Mouse (Mus musculus): ENCODE measurements around the gene Rassf3. TPM values are rescaled to one million over a fixed set of nuclear protein-coding genes. Genes with fewer than 3 reads are reported as not detected.

The Rassf3 gene
- polyA plus RNA-seq, 1 experiment from 2014 or later = 6.0 TPM

DNA sequence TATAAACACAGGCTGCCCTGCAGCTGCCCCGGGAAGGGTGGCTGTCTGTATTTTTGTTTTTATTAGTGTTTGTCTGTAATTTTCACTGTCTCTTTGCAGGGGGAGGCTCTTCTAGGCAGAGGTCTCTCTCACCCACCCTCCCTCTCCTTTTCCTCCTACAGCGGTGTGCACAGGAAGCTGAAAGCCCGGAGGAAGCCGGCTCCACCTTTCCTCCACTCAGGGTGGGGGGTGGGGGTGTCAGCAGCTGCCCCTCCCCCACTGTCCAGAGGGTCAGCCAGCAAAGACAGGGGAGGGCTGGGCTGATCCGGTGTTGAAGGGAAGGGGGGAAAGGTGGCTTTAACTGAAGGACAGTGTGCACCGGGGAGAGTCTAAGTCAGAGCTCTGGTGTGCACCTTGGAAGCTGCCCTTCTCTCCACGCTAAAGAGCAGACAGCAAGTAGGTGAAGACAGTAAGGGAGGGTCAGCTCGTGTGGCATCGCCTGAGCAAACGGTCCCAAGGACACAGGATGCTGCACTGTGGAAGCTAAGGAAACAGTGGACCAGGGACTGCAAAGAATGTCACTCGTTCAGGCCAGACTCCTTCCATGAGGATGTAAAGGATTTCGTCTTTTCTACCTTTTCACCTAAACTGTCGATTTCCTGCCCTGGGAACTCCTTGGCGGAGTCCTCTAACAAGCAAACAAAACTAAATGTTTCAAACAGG, 46.0 kb downstream of the Rassf3 start:
- Histone ChIP-seq H3K9me3 (ENCODE audit: control insufficient read depth, low read length) (no peaks in the 10 kb centered on the region), H3K27ac (ENCODE audit: low read depth, low read length) (no peak overlapping the region), H3K4me1 (ENCODE audit: control insufficient read depth, insufficient read depth, low read length) (peaks cover 19% of the 10 kb centered on the region), H3K4me3 (ENCODE audit: low read depth, low read length) (no peak overlapping the region), H3K9ac (ENCODE audit: low read length) (peak overlapping the region; percentile 17; the same call in 1 of the 2 replicates), H3K27me3 (ENCODE audit: control insufficient read depth, insufficient read depth, low read length) (no peaks in the 10 kb centered on the region), H3K36me3 (ENCODE audit: control insufficient read depth, insufficient read depth, low read length) (no peaks in the 10 kb centered on the region), H3K4me2 (no peak overlapping the region)
- 30% methylated on average over 14 of the region's 14 CpGs for WGBS
- ATAC-seq (ENCODE audit: low FRiP score) (peak; percentile 33; the same call in 1 of the 2 replicates), DNase-seq (ENCODE audit: low spot score, missing footprints) (no peak)

DNA sequence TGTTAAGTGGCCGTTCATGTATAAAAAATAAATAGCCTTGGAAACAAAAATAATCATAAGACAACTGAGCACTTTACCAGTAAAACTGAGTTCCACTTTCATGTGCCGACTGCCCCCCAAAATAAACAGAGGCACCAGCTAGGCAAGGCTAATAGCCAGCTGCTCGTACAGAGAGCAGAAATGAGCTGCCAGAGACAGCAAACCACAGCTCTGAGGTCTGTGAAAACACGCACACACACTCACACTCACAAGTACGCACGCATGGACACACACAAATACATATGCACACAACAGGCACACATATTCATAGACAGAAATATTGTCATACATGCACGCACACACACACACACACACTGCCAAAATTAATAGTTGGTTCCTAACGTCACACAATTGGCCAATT, 46.6 kb downstream of the Rassf3 start:
- no peak overlapping the region for H3K4me2 ChIP-seq
- no peaks in the 10 kb centered on the region for H3K36me3 ChIP-seq (ENCODE audit: control insufficient read depth, insufficient read depth, low read length)
- no peak overlapping the region for H3K4me3 ChIP-seq (ENCODE audit: low read depth, low read length)
- no peak overlapping the region for H3K27ac ChIP-seq (ENCODE audit: low read depth, low read length)
- DNase-seq (ENCODE audit: low spot score, missing footprints) (no peak), ATAC-seq (ENCODE audit: low FRiP score) (no peak)
- H3K9ac ChIP-seq (ENCODE audit: low read length) = no peak overlapping the region
- no peaks in the 10 kb centered on the region for H3K27me3 ChIP-seq (ENCODE audit: control insufficient read depth, insufficient read depth, low read length)
- peaks cover 19% of the 10 kb centered on the region for H3K4me1 ChIP-seq (ENCODE audit: control insufficient read depth, insufficient read depth, low read length)
- WGBS = 66% methylated on average over 8 of the region's 8 CpGs
- H3K9me3 ChIP-seq (ENCODE audit: control insufficient read depth, low read length) = no peaks in the 10 kb centered on the region

DNA sequence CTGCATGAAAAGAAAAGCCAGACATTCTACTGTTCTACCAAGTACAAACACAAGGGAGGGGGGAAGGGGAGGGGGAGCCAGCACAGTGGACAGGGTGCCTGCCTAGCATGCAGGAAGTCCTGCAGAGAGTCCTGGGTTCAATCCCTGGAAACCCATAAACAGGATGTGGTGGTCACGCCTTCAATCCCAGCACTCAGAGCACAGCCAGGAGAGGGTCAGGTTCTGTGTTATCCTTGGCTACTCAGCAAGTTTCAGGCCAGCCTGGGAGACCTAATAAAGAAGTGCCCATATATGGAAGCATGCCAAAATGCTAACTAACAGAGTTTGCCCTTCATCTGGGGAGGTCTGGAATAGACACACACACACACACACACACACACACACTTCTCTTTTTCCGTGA, 47.1 kb downstream of the Rassf3 start:
- no peak overlapping the region for H3K9ac ChIP-seq (ENCODE audit: low read length)
- DNase-seq (ENCODE audit: low spot score, missing footprints) (no peak), ATAC-seq (ENCODE audit: low FRiP score) (no peak)
- peaks cover 17% of the 10 kb centered on the region for H3K4me1 ChIP-seq (ENCODE audit: control insufficient read depth, insufficient read depth, low read length)
- H3K36me3 ChIP-seq (ENCODE audit: control insufficient read depth, insufficient read depth, low read length) = no peaks in the 10 kb centered on the region
- no peak overlapping the region for H3K4me2 ChIP-seq
- no peak overlapping the region for H3K27ac ChIP-seq (ENCODE audit: low read depth, low read length)
- H3K9me3 ChIP-seq (ENCODE audit: control insufficient read depth, low read length) = no peaks in the 10 kb centered on the region
- no peaks in the 10 kb centered on the region for H3K27me3 ChIP-seq (ENCODE audit: control insufficient read depth, insufficient read depth, low read length)
- WGBS = 56% methylated on average over 2 of the region's 2 CpGs
- no peak overlapping the region for H3K4me3 ChIP-seq (ENCODE audit: low read depth, low read length)

DNA sequence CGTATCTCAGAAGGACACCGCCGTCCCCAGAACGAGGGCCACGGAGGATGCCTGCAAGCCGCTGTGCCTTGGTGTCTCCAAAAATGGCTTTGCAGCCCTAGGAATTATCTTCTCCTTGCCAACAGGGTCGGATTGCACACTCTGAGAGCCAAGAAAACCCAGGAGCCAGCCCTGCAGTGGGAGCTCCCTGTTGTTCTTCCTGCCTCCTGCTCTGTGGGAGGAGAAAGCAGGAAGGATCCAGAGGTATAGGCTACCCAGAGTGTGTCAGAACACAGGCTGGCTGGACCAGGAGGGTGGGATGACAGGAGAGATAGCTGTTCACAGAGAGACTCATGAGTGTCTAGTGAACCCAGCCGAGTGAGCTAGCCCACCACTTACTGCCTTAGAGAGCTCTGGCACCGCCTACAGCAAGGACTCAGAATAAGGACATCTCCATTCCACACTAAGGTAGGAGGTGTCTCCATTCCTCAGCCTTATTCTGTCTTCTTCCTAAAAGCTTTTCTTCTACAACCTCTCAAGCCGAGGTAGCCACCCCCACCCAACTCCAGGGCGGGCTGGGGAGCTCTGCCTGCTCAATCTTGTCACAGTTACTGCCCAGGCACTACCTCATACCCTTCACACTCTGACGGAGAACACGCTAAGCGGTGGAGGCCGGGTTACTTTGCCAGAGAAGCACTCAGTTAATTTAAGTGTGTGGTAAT, 48.0 kb downstream of the Rassf3 start:
- Histone ChIP-seq H3K27ac (ENCODE audit: low read depth, low read length) (no peak overlapping the region), H3K36me3 (ENCODE audit: control insufficient read depth, insufficient read depth, low read length) (no peaks in the 10 kb centered on the region), H3K4me3 (ENCODE audit: low read depth, low read length) (no peak overlapping the region), H3K4me1 (ENCODE audit: control insufficient read depth, insufficient read depth, low read length) (peaks cover 22% of the 10 kb centered on the region), H3K4me2 (no peak overlapping the region), H3K9me3 (ENCODE audit: control insufficient read depth, low read length) (no peaks in the 10 kb centered on the region), H3K9ac (ENCODE audit: low read length) (no peak overlapping the region), H3K27me3 (ENCODE audit: control insufficient read depth, insufficient read depth, low read length) (no peaks in the 10 kb centered on the region)
- DNase-seq (ENCODE audit: low spot score, missing footprints) (no peak), ATAC-seq (ENCODE audit: low FRiP score) (no peak)
- 82% methylated on average over 15 of the region's 15 CpGs for whole genome bisulfite sequencing

DNA sequence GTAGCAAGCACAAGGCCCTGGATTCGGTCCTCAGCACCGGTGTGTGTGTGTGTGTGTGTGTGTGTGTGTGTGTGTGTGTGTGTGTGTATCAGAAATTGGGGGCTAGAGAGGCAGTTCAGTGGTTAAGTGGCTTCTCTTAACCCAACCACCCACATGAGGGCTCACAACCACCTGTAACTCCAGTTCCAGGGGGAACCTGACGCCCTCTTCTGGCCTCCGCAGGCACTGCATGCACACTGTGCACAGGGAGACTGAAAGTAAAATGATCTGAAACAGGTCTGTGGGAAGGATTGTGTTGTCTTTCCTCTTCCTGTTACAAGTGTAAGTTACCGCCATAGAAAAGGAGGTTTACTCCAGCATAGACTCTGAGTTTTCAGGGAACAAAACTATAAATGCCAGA, 49.0 kb downstream of the Rassf3 start:
- Histone ChIP-seq H3K27ac (ENCODE audit: low read depth, low read length) (no peak overlapping the region), H3K4me3 (ENCODE audit: low read depth, low read length) (no peak overlapping the region), H3K27me3 (ENCODE audit: control insufficient read depth, insufficient read depth, low read length) (no peaks in the 10 kb centered on the region), H3K9me3 (ENCODE audit: control insufficient read depth, low read length) (no peaks in the 10 kb centered on the region), H3K4me2 (no peak overlapping the region), H3K9ac (ENCODE audit: low read length) (no peak overlapping the region), H3K36me3 (ENCODE audit: control insufficient read depth, insufficient read depth, low read length) (no peaks in the 10 kb centered on the region), H3K4me1 (ENCODE audit: control insufficient read depth, insufficient read depth, low read length) (peaks cover 14% of the 10 kb centered on the region)
- DNase-seq (ENCODE audit: low spot score, missing footprints) = no peak
- WGBS = 56% methylated on average over 5 of the region's 5 CpGs
- ATAC-seq (ENCODE audit: low FRiP score) = no peak

DNA sequence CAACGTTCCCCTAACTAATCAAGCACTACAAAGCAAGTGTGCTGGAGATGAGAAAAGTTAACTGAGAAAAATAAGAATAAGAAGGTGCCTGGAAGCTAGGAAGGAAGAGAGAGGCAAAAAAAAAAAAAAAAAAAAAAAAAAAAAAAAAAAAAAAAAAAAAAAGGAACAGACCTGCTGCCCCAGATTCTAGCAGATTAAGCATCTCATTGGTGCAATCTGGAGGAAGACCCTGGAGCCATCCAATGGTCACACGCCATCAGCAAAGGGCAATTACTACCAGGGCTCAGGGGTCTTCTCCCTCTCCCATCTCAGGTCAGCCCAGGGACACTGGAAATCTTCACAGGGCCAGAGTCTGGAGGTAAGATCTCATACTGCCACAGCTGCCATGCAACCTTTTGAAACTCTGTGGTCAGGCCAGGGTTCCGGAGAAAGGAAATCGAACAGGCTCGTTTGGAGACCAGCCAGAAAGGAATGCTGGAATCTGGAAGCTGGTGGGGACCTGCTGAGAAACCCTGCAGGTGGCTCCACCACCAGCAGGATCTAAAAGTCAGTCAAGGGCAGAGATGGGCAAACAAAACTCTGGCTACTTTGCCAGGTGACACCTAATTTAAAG, 49.6 kb downstream of the Rassf3 start:
- no peaks in the 10 kb centered on the region for H3K27me3 ChIP-seq (ENCODE audit: control insufficient read depth, insufficient read depth, low read length)
- no peak for ATAC-seq (ENCODE audit: low FRiP score)
- H3K27ac ChIP-seq (ENCODE audit: low read depth, low read length) = no peak overlapping the region
- H3K9ac ChIP-seq (ENCODE audit: low read length) = no peak overlapping the region
- no peaks in the 10 kb centered on the region for H3K9me3 ChIP-seq (ENCODE audit: control insufficient read depth, low read length)
- no peak overlapping the region for H3K4me2 ChIP-seq
- no peaks in the 10 kb centered on the region for H3K36me3 ChIP-seq (ENCODE audit: control insufficient read depth, insufficient read depth, low read length)
- H3K4me1 ChIP-seq (ENCODE audit: control insufficient read depth, insufficient read depth, low read length) = peaks cover 13% of the 10 kb centered on the region
- no peak for DNase-seq (ENCODE audit: low spot score, missing footprints)
- H3K4me3 ChIP-seq (ENCODE audit: low read depth, low read length) = no peak overlapping the region
- WGBS = 43% methylated on average over 5 of the region's 5 CpGs

DNA sequence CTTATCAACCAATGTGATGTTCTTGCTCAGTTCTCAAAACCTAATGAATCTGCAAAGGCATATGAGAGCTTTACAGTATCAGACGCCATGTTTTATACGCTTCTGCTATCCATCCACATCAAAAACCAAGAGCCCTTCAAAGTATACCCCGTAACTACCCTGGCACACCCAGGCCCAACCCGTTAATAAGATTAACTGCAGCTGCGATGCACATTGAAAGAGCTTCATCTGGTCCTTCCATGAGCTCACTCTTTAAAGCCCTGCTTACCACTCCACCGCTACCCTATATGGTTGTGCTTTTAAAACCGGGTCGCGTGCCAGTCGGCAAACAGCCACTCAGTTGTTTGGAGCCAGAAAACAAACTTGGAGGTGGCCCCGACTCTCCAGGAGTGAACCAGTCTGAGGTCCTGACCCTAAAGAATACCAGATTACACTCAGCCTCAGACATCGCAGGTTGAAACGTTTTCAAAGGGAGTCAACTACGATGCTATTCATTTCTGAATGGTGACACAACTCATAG, 50.6 kb downstream of the Rassf3 start:
- peaks cover 13% of the 10 kb centered on the region for H3K4me1 ChIP-seq (ENCODE audit: control insufficient read depth, insufficient read depth, low read length)
- ATAC-seq (ENCODE audit: low FRiP score) = no peak
- no peak overlapping the region for H3K27ac ChIP-seq (ENCODE audit: low read depth, low read length)
- H3K27me3 ChIP-seq (ENCODE audit: control insufficient read depth, insufficient read depth, low read length) = no peaks in the 10 kb centered on the region
- H3K9ac ChIP-seq (ENCODE audit: low read length) = no peak overlapping the region
- H3K4me2 ChIP-seq = no peak overlapping the region
- no peaks in the 10 kb centered on the region for H3K36me3 ChIP-seq (ENCODE audit: control insufficient read depth, insufficient read depth, low read length)
- WGBS = 80% methylated on average over 14 of the region's 14 CpGs
- no peaks in the 10 kb centered on the region for H3K9me3 ChIP-seq (ENCODE audit: control insufficient read depth, low read length)
- no peak overlapping the region for H3K4me3 ChIP-seq (ENCODE audit: low read depth, low read length)
- no peak for DNase-seq (ENCODE audit: low spot score, missing footprints)

DNA sequence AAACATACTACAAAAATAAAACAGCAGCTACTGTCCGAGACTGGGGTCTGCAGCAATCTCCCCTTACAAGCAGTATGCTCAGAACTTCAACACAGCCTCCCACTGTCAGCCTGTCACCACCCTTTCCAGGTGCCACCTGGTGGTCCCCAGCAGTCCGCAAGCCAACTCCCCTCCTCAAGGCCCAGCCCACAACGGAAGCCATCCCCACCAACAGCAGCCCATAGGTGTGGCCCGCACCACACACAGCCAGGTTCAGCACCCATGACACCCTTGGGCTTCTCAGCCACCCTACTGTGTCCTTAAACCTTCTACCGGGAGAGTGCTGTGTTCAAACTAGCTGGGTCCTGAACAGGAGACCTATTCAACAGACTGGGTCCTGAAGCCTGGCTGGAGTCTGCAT, 51.1 kb downstream of the Rassf3 start:
- no peak overlapping the region for H3K4me3 ChIP-seq (ENCODE audit: low read depth, low read length)
- H3K36me3 ChIP-seq (ENCODE audit: control insufficient read depth, insufficient read depth, low read length) = no peaks in the 10 kb centered on the region
- peaks cover 10% of the 10 kb centered on the region for H3K4me1 ChIP-seq (ENCODE audit: control insufficient read depth, insufficient read depth, low read length)
- ATAC-seq (ENCODE audit: low FRiP score) = no peak
- H3K27me3 ChIP-seq (ENCODE audit: control insufficient read depth, insufficient read depth, low read length) = no peaks in the 10 kb centered on the region
- 88% methylated on average over 5 of the region's 5 CpGs for WGBS
- DNase-seq (ENCODE audit: low spot score, missing footprints) = no peak
- no peak overlapping the region for H3K9ac ChIP-seq (ENCODE audit: low read length)
- H3K27ac ChIP-seq (ENCODE audit: low read depth, low read length) = no peak overlapping the region
- no peak overlapping the region for H3K4me2 ChIP-seq
- H3K9me3 ChIP-seq (ENCODE audit: control insufficient read depth, low read length) = no peaks in the 10 kb centered on the region

DNA sequence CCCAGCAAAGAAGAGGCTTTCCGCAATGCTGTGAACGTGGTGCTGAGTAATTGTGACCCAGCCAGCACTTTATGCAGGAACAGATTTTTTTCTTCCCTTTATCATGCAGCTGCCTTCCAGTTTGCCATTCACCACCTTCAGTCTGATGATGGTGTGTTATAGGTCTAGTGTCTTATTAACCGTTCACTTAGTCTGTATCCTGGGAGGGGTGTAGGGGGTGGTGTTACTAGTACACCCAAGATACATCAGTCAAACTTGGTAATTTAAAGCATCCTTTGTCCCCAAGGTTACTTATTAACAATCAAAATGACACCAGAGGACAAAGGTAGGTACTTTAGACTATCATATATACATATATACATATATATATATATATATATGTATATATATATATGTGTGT, 51.7 kb downstream of the Rassf3 start:
- WGBS = 80% methylated on average over 3 of the region's 3 CpGs
- DNase-seq (ENCODE audit: low spot score, missing footprints) (no peak), ATAC-seq (ENCODE audit: low FRiP score) (no peak)
- Histone ChIP-seq H3K4me2 (no peak overlapping the region), H3K9ac (ENCODE audit: low read length) (no peak overlapping the region), H3K9me3 (ENCODE audit: control insufficient read depth, low read length) (no peaks in the 10 kb centered on the region), H3K36me3 (ENCODE audit: control insufficient read depth, insufficient read depth, low read length) (no peaks in the 10 kb centered on the region), H3K27ac (ENCODE audit: low read depth, low read length) (no peak overlapping the region), H3K4me1 (ENCODE audit: control insufficient read depth, insufficient read depth, low read length) (peaks cover 8% of the 10 kb centered on the region), H3K4me3 (ENCODE audit: low read depth, low read length) (no peak overlapping the region), H3K27me3 (ENCODE audit: control insufficient read depth, insufficient read depth, low read length) (no peaks in the 10 kb centered on the region)

Measured in midbrain, embryonic 11.5 days (tissue).